Mouse (Mus musculus) CH12.LX (cell line): Measurements from ENCODE around the gene Rpl10a. TPM values are rescaled to one million over a fixed set of nuclear protein-coding genes. Genes with fewer than 3 reads are reported as not detected.

Experiments
- DNase-seq: peaks from one replicate; pipeline ENCODE4 v3.0.0-alpha.2; 2013; ENCODE audit errors: extremely low read depth
- H3K27ac ChIP-seq: 2 replicates; pipeline ENCODE4 v1.5.1; 2012; ENCODE audit warnings: low read depth, mild to moderate bottlenecking, control low read depth, moderate library complexity; ENCODE audit not compliant: insufficient read depth
- H3K27me3 ChIP-seq: replicated peaks from 2 replicates; pipeline ENCODE3; 2012; ENCODE audit warnings: inconsistent platforms
- H3K36me3 ChIP-seq, 2 experiments: replicated peaks in 1 of 2; 2 replicates each; pipeline versions ENCODE3 to v1.6.1; 2012; ENCODE audit warnings: inconsistent platforms in 1 of 2, low read length in 1 of 2, mild to moderate bottlenecking in 1 of 2, mixed read lengths in 1 of 2, moderate library complexity in 1 of 2; ENCODE audit not compliant: control insufficient read depth in 1 of 2, insufficient read depth in 1 of 2
- H3K4me1 ChIP-seq, 2 experiments: 2 replicates each; pipeline ENCODE4 v1.6.1; 2012; ENCODE audit warnings: inconsistent platforms in 1 of 2, moderate library complexity in 1 of 2; ENCODE audit not compliant: insufficient read depth in 2 of 2, control insufficient read depth in 1 of 2
- H3K4me2 ChIP-seq: 2 replicates; pipeline ENCODE4 v1.6.1; 2012; ENCODE audit warnings: low read depth, mild to moderate bottlenecking, control low read depth; ENCODE audit not compliant: poor library complexity, insufficient read depth, severe bottlenecking
- H3K4me3 ChIP-seq, 3 experiments: fragments of 150-350 bp in 1 of 3; sonication (generic) in 1 of 3; replicated peaks in 1 of 3; 2 replicates each; pipeline versions ENCODE3 to v1.5.1; 2011 to 2012; ENCODE audit warnings: low read depth in 2 of 3, low read length in 2 of 3, mild to moderate bottlenecking in 2 of 3, moderate library complexity in 2 of 3, control low read depth in 1 of 3, improper control_type of control experiment in 1 of 3, inconsistent platforms in 1 of 3, mixed read lengths in 1 of 3; ENCODE audit not compliant: poor library complexity in 1 of 3
- H3K79me2 ChIP-seq: replicated peaks from 2 replicates; pipeline ENCODE4 v1.6.1; 2012; ENCODE audit warnings: mild to moderate bottlenecking, moderate library complexity; ENCODE audit not compliant: control insufficient read depth, poor library complexity, insufficient read depth, severe bottlenecking; ENCODE audit errors: extremely low read depth
- H3K9ac ChIP-seq: 2 replicates; pipeline ENCODE4 v1.6.1; 2012; ENCODE audit warnings: low read depth, mild to moderate bottlenecking, control low read depth, moderate library complexity; ENCODE audit not compliant: insufficient read depth
- H3K9me3 ChIP-seq: replicated peaks from 2 replicates; pipeline ENCODE3; 2012; ENCODE audit warnings: low read length, inconsistent platforms, mixed read lengths
- BHLHE40 ChIP-seq: IDR thresholded peaks from 2 replicates; pipeline ENCODE4 v1.6.1; 2011; ENCODE audit warnings: mild to moderate bottlenecking, low read depth, low read length, improper control_type of control experiment
- CHD1 ChIP-seq: IDR thresholded peaks from 2 replicates; pipeline ENCODE4 v1.6.1; 2012; ENCODE audit warnings: low read depth, low read length, improper control_type of control experiment, inconsistent platforms
- E2F4 ChIP-seq: IDR thresholded peaks from 2 replicates; pipeline ENCODE4 v1.6.1; 2011; ENCODE audit warnings: low read depth, low read length, improper control_type of control experiment; ENCODE audit not compliant: insufficient replicate concordance
- EP300 ChIP-seq: IDR thresholded peaks from 2 replicates; pipeline ENCODE4 v1.6.1; 2011; ENCODE audit warnings: low read length, improper control_type of control experiment
- IRF4 ChIP-seq: IDR thresholded peaks from 2 replicates; pipeline ENCODE4 v1.6.1; 2014; ENCODE audit warnings: low read depth, mild to moderate bottlenecking, inconsistent platforms, low read length, improper control_type of control experiment
- JUND ChIP-seq: conservative IDR thresholded peaks from 2 replicates; pipeline ENCODE4 v1.6.1; 2011; ENCODE audit warnings: low read depth, low read length, improper control_type of control experiment
- MAX ChIP-seq: IDR thresholded peaks from 2 replicates; pipeline ENCODE4 v1.6.1; 2011; ENCODE audit warnings: low read length, improper control_type of control experiment
- NELFE ChIP-seq: IDR thresholded peaks from 2 replicates; pipeline ENCODE4 v1.6.1; 2011; ENCODE audit warnings: low read depth, low read length, improper control_type of control experiment
- PAX5 ChIP-seq: IDR thresholded peaks from 2 replicates; pipeline ENCODE4 v1.6.1; 2012; ENCODE audit warnings: low read length, inconsistent platforms, mixed read lengths
- POLR2A ChIP-seq: IDR thresholded peaks from 2 replicates; pipeline ENCODE4 v1.6.1; 2011; ENCODE audit warnings: low read depth, mild to moderate bottlenecking, improper control_type of control experiment, low read length
- RCOR1 ChIP-seq: conservative IDR thresholded peaks from 2 replicates; pipeline ENCODE4 v1.6.1; 2012; ENCODE audit warnings: low read depth, mild to moderate bottlenecking, inconsistent platforms, low read length, improper control_type of control experiment
- TBP ChIP-seq: conservative IDR thresholded peaks from 2 replicates; pipeline ENCODE4 v1.6.1; 2011; ENCODE audit warnings: low read depth, low read length, improper control_type of control experiment
- USF1 ChIP-seq: IDR thresholded peaks from 2 replicates; pipeline ENCODE4 v1.6.1; 2014; ENCODE audit warnings: low read depth, mild to moderate bottlenecking, inconsistent platforms, low read length, improper control_type of control experiment
- USF2 ChIP-seq: conservative IDR thresholded peaks from 2 replicates; pipeline ENCODE4 v1.6.1; 2011; ENCODE audit warnings: low read depth, low read length, improper control_type of control experiment
- dilution Hi-C: fragments of 300-500 bp; cut with MboI; formaldehyde crosslinking; loops from 2 replicates; pipeline ENCODE4 v1.14.3; 2020; ENCODE audit warnings: low sequenced_read_pairs; ENCODE audit not compliant: extremely low pct_unique_long_range_greater_than_20kb, extremely low pct_ligation_motif_present
- in situ Hi-C: fragments of 300-500 bp; cut with MboI; formaldehyde crosslinking; loops from 3 replicates; pipeline ENCODE4 v1.14.3; 2019; ENCODE audit warnings: low sequenced_read_pairs, low pct_ligation_motif_present, low pct_unique_long_range_greater_than_20kb, mixed read lengths
- polyA plus RNA-seq: library from polyadenylated mRNA; unstranded; fragments of >175 nt; gene quantifications from 2 replicates; pipeline ENCODE4 v1.2.1, GENCODE M21; 2012; ENCODE audit warnings: low read depth; ENCODE audit not compliant: insufficient read length
- total RNA-seq, 2 experiments: library from RNA; depleted of rRNA; stranded (reverse); fragments of 300-350 nt in 1 of 2; fragments of >200 nt in 1 of 2; gene quantifications; 2 replicates each; pipeline ENCODE4 v1.2.3; 2012 to 2014

Gene Rpl10a
- total and polyA plus RNA-seq, 3 experiments: 1,605 to 4,144 (median 3,467) TPM

DNA sequence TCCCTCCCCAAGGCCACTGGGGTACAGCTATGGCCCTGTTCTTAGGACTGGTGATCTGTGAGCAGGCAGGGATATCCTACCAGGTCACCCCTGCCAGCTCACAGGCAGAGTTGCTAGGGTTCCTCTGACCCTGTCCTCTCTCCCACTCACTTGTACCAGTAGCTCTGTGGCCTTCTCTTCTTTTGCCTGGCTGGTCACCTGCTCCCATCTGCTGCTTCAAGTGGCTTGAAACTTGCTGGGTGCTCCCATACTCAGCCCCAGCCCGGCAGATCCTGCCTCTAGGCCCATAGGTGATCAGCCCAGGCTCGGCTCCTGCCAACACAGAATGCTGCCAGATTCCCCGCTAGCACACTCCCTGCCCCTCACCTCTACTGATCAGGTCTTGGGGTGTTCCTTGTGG, 27.4 kb upstream of the Rpl10a start:
- TF ChIP-seq USF1 (no peak), RCOR1 (no peak), JUND (no peak), E2F4 (no peak)
- Histone ChIP-seq H3K4me2 (no peak overlapping the region), H3K9me3 (peaks cover 6% of the 10 kb centered on the region), H3K27ac (no peak overlapping the region), H3K4me3 (no peak overlapping the region), H3K9ac (no peak overlapping the region), H3K36me3 (peaks cover 29 to 59% of the 10 kb centered on the region in 2 experiments), H3K79me2 (no peaks in the 10 kb centered on the region), H3K27me3 (no peaks in the 10 kb centered on the region), H3K4me1 (peaks cover 0 to 30% of the 10 kb centered on the region in 2 experiments; a peak in 2 of 4 replicates)
- dilution Hi-C loops: no loop called here
- in situ Hi-C loops: loop anchor here (25.0 kb wide), 1 partner anchor 214 kb away; the partner anchor contains the start of gene Tcp11
- no peak for DNase-seq

GRCm38 (mm10) chr17:28305172-28305571, 23.1 kb upstream of the Rpl10a start:
- Histone ChIP-seq H3K4me3 (no peak overlapping the region), H3K9me3 (peaks cover 6% of the 10 kb centered on the region), H3K9ac (no peak overlapping the region), H3K36me3 (peaks cover 3 to 23% of the 10 kb centered on the region in 2 experiments), H3K4me1 (peaks cover 2 to 36% of the 10 kb centered on the region in 2 experiments; a peak in 3 of 4 replicates), H3K27me3 (no peaks in the 10 kb centered on the region), H3K4me2 (no peak overlapping the region), H3K27ac (no peak overlapping the region), H3K79me2 (no peaks in the 10 kb centered on the region)
- TF ChIP-seq E2F4 (no peak), BHLHE40 (no peak), USF1 (no peak), NELFE (no peak), POLR2A (no peak), CHD1 (no peak), TBP (no peak), MAX (no peak), PAX5 (no peak), JUND (no peak), IRF4 (no peak), USF2 (no peak), EP300 (no peak)
- no peak for DNase-seq
- dilution Hi-C loops: no loop called here
- in situ Hi-C loops: loop anchor here (5.0 to 25.0 kb wide), 2 partner anchors 73 to 218 kb away; partner anchors contain the start of genes Ppard and Tcp11
